ENCODE assay signal across 14 mouse cellular contexts in the genomic region with DNA sequence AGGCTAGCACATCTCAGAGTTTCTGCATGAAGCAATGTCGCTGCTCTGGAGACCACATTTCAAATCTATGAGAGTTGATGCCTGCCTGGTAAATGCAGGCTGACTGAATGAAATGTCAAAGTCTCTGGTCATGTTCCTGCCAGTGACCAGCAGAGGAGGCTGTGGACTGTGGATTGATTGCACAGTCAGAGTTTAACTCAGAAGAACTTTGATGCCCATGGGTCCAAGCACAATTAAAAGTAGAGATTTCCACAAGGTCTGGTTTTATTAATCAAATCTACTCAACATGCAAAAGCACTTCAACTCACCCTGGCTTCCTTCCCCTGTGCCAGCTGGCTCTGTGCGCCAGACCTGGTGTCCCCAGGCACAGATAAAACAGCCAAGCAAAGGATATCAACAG.
DNase-seq lines count a peak whose midpoint lies in the region; ATAC-seq and TF ChIP-seq lines count a peak whose summit lies in the region.
"Had no signal": no experiment of that assay in that cellular context is flagged by ENCODE, and none has a peak within 500 bp of the region (broad histone marks: within the 10 kb centered on the region; RNA-seq: fewer than 3 reads in every experiment).

No protein-coding gene starts in this region.

- no peak for DNase-seq in heart, adult 2 months
- no peak for DNase-seq in left cerebral cortex, adult 2 months (ENCODE audit: extremely low spot score in 1 of 2, low spot score in 2 of 2)
- no peak for DNase-seq in left cerebral cortex, postnatal 14 days (ENCODE audit: low spot score in 2 of 2)
- peak; percentile 21 for DNase-seq in adipocyte (ENCODE audit: low spot score)
- DNase-seq in c-Kit-positive CD71-positive TER-119-positive erythroid progenitor cells, embryonic 14.5 days (ENCODE audit: low spot score), result no peak
- DNase-seq: heart, adult 18-20 months; right cerebral cortex, adult 18-20 months; thymus, adult 2 months had no signal

- ATAC-seq in heart, embryonic 12.5 days (ENCODE audit: insufficient number of reproducible peaks, low FRiP score), result no peak
- ATAC-seq: forebrain, embryonic 15.5 days; midbrain, embryonic 16.5 days had no signal

- H3K27me3 ChIP-seq in heart, adult 2 months (ENCODE audit: control insufficient read depth, insufficient read depth, low read length), result no peaks in the 10 kb centered on the region
- no peaks in the 10 kb centered on the region for H3K27me3 ChIP-seq in heart, embryonic 12.5 days (replicated peaks)
- H3K27me3 ChIP-seq in E14TG2a.4 (ENCODE audit: insufficient read depth, low read length), result no peaks in the 10 kb centered on the region
- H3K27me3 ChIP-seq: embryonic facial prominence, embryonic 13.5 days had no signal

- intact Hi-C loops in heart, adult 2 months (cut with DNase I), result loop anchor here (2.0 kb wide), 1 partner anchor 29 kb away; no protein-coding TSS in a partner anchor
- intact Hi-C loops in left cerebral cortex, adult 2 months (cut with DNase I), result loop anchor here (2.0 kb wide), 1 partner anchor 29 kb away; no protein-coding TSS in a partner anchor
- intact Hi-C loops in left cerebral cortex, postnatal 14 days (cut with DNase I), result loop anchor here (2.0 kb wide), 1 partner anchor 29 kb away; no protein-coding TSS in a partner anchor

- peak; percentile 52 for TF ChIP-seq CTCF in heart, adult 2 months (IDR thresholded peaks at IDR 0.05)
- peak; percentile 56 for TF ChIP-seq CTCF in left cerebral cortex, adult 2 months (IDR thresholded peaks at IDR 0.05)
- peak; percentile 15; the same call in 1 of the 2 replicates for TF ChIP-seq CTCF in E14TG2a.4 (conservative IDR thresholded peaks at IDR 0.05; ENCODE audit: low read length)

- TF ChIP-seq EP300 in heart, adult 2 months (IDR thresholded peaks at IDR 0.05; ENCODE audit: insufficient read depth, low read depth, low read length), result no peak

- no peak for TF ChIP-seq POLR2A in heart, adult 2 months (IDR thresholded peaks at IDR 0.05; ENCODE audit: insufficient read depth, low read depth, low read length)

- peaks cover 2% of the 10 kb centered on the region for H3K4me1 ChIP-seq in heart, adult 2 months (ENCODE audit: control insufficient read depth, insufficient read depth, low read length)
- peaks cover 6% of the 10 kb centered on the region for H3K4me1 ChIP-seq in heart, embryonic 12.5 days (replicated peaks)
- peaks cover 17% of the 10 kb centered on the region for H3K4me1 ChIP-seq in E14TG2a.4 (replicated peaks; ENCODE audit: low read depth, low read length)

- H3K4me2 ChIP-seq in heart, embryonic 12.5 days, result no peak overlapping the region
- H3K4me2 ChIP-seq: embryonic facial prominence, embryonic 13.5 days; forebrain, embryonic 15.5 days had no signal

- 51% methylated on average over 2 of the region's 2 CpGs for WGBS in heart, adult 2 months
- WGBS in heart, embryonic 12.5 days, result 59% methylated on average over 2 of the region's 2 CpGs

- H3K4me3 ChIP-seq in heart, adult 2 months, result no peak overlapping the region
- no peak overlapping the region for H3K4me3 ChIP-seq in heart, embryonic 12.5 days
- no peak overlapping the region for H3K4me3 ChIP-seq in left cerebral cortex, adult 2 months
- no peak overlapping the region for H3K4me3 ChIP-seq in E14TG2a.4 (replicated peaks; ENCODE audit: low read length)
- H3K4me3 ChIP-seq: embryonic facial prominence, embryonic 13.5 days; forebrain, embryonic 15.5 days; hindbrain, embryonic 10.5 days had no signal

- H3K9ac ChIP-seq in heart, adult 2 months (ENCODE audit: low read depth, low read length), result no peak overlapping the region
- H3K9ac ChIP-seq in heart, embryonic 12.5 days, result no peak overlapping the region
- H3K9ac ChIP-seq: embryonic facial prominence, embryonic 13.5 days; forebrain, embryonic 15.5 days had no signal

- H3K9me3 ChIP-seq in heart, embryonic 12.5 days (replicated peaks), result no peaks in the 10 kb centered on the region
- H3K9me3 ChIP-seq in E14TG2a.4 (ENCODE audit: low read length), result no peaks in the 10 kb centered on the region
- H3K9me3 ChIP-seq: embryonic facial prominence, embryonic 13.5 days; forebrain, embryonic 15.5 days; hindbrain, embryonic 10.5 days had no signal

- no peak overlapping the region for H3K27ac ChIP-seq in heart, adult 2 months
- no peak overlapping the region for H3K27ac ChIP-seq in heart, embryonic 12.5 days (ENCODE audit: poor library complexity, severe bottlenecking)
- H3K27ac ChIP-seq in left cerebral cortex, adult 2 months, result no peak overlapping the region
- H3K27ac ChIP-seq: embryonic facial prominence, embryonic 13.5 days; forebrain, embryonic 15.5 days; hindbrain, embryonic 10.5 days had no signal

- H3K79me2 ChIP-seq in heart, adult 2 months (replicated peaks; ENCODE audit: control insufficient read depth, insufficient read depth, low read length), result no peaks in the 10 kb centered on the region

- H3K36me3 ChIP-seq in heart, adult 2 months (ENCODE audit: control insufficient read depth, insufficient read depth, low read length), result no peaks in the 10 kb centered on the region
- H3K36me3 ChIP-seq in heart, embryonic 12.5 days, result no peaks in the 10 kb centered on the region
- no peaks in the 10 kb centered on the region for H3K36me3 ChIP-seq in E14TG2a.4 (ENCODE audit: insufficient read depth, low read length)
- H3K36me3 ChIP-seq: embryonic facial prominence, embryonic 13.5 days; forebrain, embryonic 15.5 days; hindbrain, embryonic 10.5 days had no signal
